Mouse (Mus musculus) thymus, adult 2 months (tissue): ENCODE measurements around the gene Preb.

Experiments used
- CTCF ChIP-seq: fragments of 200-500 bp; IDR thresholded peaks from 2 replicates; pipeline ENCODE4 v1.5.1; 2012; ENCODE audit warnings: mild to moderate bottlenecking, control low read depth, low read length, moderate library complexity, borderline replicate concordance; ENCODE audit not compliant: control insufficient read depth, poor library complexity, insufficient read depth; ENCODE audit errors: extremely low read depth
- POLR2A ChIP-seq: fragments of 200-500 bp; IDR thresholded peaks from 2 replicates; pipeline ENCODE4 v1.6.1; 2012; ENCODE audit warnings: mild to moderate bottlenecking, low read length, control low read depth, moderate library complexity; ENCODE audit not compliant: control insufficient read depth, poor library complexity, insufficient read depth; ENCODE audit errors: extremely low read depth

- TF ChIP-seq POLR2A (no peak), CTCF (no peak)
These were observed 45.3 kb downstream of the Preb start for GRCm38 (mm10) chr5:30914849-30915248.
